Mouse (Mus musculus): ENCODE data around the gene D630045J12Rik. TPM values are rescaled to one million over a fixed set of nuclear protein-coding genes. Genes with fewer than 3 reads are reported as not detected.

D630045J12Rik gene
- polyA plus RNA-seq, 1 experiment from 2014 or later: 8.1 TPM

DNA sequence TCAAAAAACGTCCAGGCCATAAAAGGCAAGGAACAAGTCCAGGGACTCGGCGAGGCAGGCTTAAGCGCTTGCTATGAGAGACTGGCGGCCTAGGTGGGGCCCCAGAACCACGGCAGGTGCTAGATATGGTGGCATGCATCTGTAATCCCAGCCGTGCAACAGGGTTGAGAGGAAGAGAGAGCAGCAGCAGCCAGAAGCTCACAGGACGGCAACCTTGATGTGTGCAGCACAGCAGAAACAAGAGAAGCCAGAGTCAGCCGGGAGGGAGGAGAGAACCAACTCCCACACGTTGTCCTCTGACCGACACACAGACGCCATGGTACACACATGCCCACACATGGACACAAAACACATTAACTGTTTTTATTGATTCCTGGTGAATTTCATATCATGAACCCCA lies 51.0 kb downstream of the D630045J12Rik start:
- no peak for DNase-seq (ENCODE audit: low spot score)
- Histone ChIP-seq H3K36me3 (replicated peaks) (no peaks in the 10 kb centered on the region), H3K27ac (replicated peaks) (no peak overlapping the region), H3K4me3 (no peak overlapping the region), H3K9me3 (no peaks in the 10 kb centered on the region), H3K4me1 (peaks cover 57% of the 10 kb centered on the region), H3K27me3 (replicated peaks; ENCODE audit: low read depth, poor library complexity, severe bottlenecking) (peaks cover 15% of the 10 kb centered on the region; the same call in 1 of the 2 replicates)
- 85% methylated on average over 12 of the region's 12 CpGs for WGBS

DNA sequence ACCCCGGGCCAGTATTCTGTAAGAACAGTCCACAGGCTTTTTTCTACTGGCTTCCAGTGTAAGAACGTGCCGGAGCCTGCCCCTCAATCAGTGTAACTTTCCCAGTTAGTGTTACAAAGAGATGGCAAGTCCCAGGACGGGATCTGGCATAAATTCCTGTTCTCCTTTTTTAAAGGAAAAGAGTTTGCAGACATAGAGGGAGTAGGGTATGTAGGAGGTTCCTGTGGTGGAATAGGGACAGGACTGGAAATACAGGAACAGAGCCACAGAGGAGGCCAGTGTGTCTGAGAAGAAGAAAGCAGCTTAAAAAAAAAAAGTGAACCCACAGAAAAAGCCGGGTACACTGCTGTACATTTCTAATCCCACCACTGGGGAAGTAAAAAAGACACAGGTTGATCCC lies 52.3 kb downstream of the D630045J12Rik start:
- H3K27ac ChIP-seq (replicated peaks): no peak overlapping the region
- H3K4me1 ChIP-seq: peaks cover 44% of the 10 kb centered on the region
- DNase-seq (ENCODE audit: low spot score): no peak
- 72% methylated on average over 5 of the region's 5 CpGs for WGBS
- no peaks in the 10 kb centered on the region for H3K9me3 ChIP-seq
- H3K4me3 ChIP-seq: no peak overlapping the region
- peaks cover 15% of the 10 kb centered on the region; the same call in 1 of the 2 replicates for H3K27me3 ChIP-seq (replicated peaks; ENCODE audit: low read depth, poor library complexity, severe bottlenecking)
- H3K36me3 ChIP-seq (replicated peaks): peaks cover 5% of the 10 kb centered on the region

DNA sequence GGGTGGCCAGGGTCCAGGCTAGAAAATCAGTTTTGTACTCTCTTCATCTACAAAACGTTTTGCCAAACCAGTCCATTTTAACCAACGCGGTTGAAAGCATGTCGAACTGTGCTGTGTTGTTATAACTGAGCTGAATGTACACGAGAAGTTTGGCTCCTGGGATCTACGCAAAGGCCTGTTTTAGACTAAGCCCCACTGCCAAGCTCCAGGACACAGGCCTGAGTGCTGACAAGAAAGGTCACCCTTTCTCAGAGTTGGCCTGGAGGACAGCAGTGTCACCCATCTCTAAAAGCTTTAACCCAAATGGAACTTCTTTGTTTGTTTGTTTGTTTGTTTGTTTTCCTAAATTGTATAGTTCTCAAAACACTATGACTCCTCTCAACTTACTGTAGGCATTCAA lies 54.2 kb downstream of the D630045J12Rik start:
- DNase-seq (ENCODE audit: low spot score): no peak
- H3K4me3 ChIP-seq: no peak overlapping the region
- H3K4me1 ChIP-seq: peaks cover 25% of the 10 kb centered on the region
- no peak overlapping the region for H3K27ac ChIP-seq (replicated peaks)
- no peaks in the 10 kb centered on the region for H3K9me3 ChIP-seq
- H3K36me3 ChIP-seq (replicated peaks): peaks cover 24% of the 10 kb centered on the region
- H3K27me3 ChIP-seq (replicated peaks; ENCODE audit: low read depth, poor library complexity, severe bottlenecking): no peaks in the 10 kb centered on the region
- WGBS: 89% methylated on average over 6 of the region's 6 CpGs

DNA sequence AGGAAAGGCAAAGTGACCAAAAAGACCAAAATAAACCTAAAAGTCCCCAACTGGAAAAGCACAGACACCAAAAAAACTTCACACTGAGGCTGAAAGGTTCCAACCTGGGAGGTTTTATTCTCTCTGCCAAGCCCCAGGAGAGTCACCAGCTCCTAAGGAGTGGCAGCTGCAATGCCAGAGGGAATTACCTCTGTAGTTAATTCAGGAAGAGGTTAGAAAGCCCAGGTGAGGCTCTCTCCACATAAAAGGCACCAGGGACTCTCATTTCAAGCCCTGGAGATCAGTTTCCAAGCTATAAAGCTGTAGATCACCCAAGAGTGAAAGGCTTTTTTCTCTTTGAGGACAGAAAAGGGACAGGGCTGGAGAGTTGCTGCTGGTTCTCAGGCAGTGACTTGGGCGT lies 55.1 kb downstream of the D630045J12Rik start:
- H3K4me1 ChIP-seq: peaks cover 16% of the 10 kb centered on the region
- no peaks in the 10 kb centered on the region for H3K27me3 ChIP-seq (replicated peaks; ENCODE audit: low read depth, poor library complexity, severe bottlenecking)
- 90% methylated on average over 1 of the region's 1 CpGs for WGBS
- H3K4me3 ChIP-seq: no peak overlapping the region
- H3K36me3 ChIP-seq (replicated peaks): peaks cover 33% of the 10 kb centered on the region
- DNase-seq (ENCODE audit: low spot score): no peak
- H3K27ac ChIP-seq (replicated peaks): no peak overlapping the region; the same call in 1 of the 2 replicates
- H3K9me3 ChIP-seq: no peaks in the 10 kb centered on the region

DNA sequence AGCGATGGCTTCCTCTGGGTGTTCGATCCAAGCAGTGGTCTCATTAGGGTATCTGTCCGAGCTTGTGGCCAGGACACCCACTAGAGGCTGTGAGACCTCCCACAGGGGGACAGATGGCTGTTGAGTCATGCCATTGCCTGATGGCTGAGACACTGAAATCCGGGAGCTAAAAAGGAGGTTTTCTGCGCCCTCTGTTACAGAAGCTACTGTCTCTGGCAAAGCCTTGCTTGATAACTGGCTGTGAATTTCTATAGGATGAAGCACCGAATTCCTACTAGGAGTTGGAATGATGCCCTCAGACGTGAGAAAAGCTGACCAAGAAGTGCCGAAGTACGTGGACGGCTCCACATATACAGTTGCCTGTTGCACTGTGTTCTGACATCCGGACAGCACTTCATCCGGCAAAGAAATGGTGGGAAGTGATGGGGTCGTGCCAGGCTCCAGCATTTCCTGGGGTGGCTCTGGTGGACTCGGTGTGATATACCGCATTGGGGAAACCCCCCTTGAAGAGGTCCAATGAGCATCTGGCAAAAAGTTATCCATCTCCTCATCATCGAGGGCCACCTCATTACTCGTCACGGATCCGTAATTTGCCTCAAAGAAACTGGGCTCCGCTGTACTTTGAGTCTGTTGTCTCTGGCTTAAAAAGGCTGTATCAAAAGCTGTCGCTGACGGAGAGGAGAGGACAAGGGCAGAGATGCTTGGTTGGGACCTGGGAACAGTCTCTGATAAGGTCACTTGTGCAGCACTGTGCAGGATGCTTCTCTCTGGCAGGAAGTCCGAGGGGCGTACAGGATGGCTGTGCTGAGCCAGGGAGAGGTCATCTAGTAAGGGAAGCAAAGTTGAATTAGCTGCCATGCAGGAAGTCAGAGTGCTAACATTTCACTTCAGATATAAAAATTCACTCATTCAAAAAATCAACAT lies 57.3 kb downstream of the D630045J12Rik start:
- 93% methylated on average over 24 of the region's 24 CpGs for WGBS
- H3K27ac ChIP-seq (replicated peaks): no peak overlapping the region
- no peak overlapping the region for H3K4me3 ChIP-seq
- no peaks in the 10 kb centered on the region for H3K9me3 ChIP-seq
- H3K27me3 ChIP-seq (replicated peaks; ENCODE audit: low read depth, poor library complexity, severe bottlenecking): no peaks in the 10 kb centered on the region
- no peak for DNase-seq (ENCODE audit: low spot score)
- H3K36me3 ChIP-seq (replicated peaks): peaks cover 50% of the 10 kb centered on the region
- H3K4me1 ChIP-seq: peaks cover 6% of the 10 kb centered on the region

DNA sequence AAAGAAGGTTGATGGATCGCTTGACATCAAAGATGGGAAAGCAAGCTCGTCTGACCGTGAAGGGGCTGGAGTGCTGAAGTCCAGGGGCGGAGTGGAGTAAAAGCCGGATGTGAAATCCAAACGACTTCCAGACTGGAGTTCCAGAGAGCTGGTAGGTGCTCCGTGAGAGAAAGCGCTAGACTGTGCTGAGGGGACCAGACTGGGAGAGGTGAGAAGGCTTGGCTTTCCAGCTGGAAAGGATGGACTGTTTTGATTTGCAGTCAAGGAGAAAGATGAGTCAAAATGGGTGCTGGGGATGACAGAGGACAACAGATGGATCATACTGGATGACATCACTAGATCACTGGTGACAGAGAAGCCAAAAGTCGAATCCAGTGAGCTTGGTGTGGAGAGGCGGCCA lies 58.5 kb downstream of the D630045J12Rik start:
- no peak for DNase-seq (ENCODE audit: low spot score)
- WGBS: 88% methylated on average over 10 of the region's 10 CpGs
- Histone ChIP-seq H3K4me1 (peaks cover 6% of the 10 kb centered on the region), H3K27me3 (replicated peaks; ENCODE audit: low read depth, poor library complexity, severe bottlenecking) (no peaks in the 10 kb centered on the region), H3K9me3 (no peaks in the 10 kb centered on the region), H3K36me3 (replicated peaks) (peaks cover 56% of the 10 kb centered on the region), H3K4me3 (no peak overlapping the region), H3K27ac (replicated peaks) (no peak overlapping the region)

DNA sequence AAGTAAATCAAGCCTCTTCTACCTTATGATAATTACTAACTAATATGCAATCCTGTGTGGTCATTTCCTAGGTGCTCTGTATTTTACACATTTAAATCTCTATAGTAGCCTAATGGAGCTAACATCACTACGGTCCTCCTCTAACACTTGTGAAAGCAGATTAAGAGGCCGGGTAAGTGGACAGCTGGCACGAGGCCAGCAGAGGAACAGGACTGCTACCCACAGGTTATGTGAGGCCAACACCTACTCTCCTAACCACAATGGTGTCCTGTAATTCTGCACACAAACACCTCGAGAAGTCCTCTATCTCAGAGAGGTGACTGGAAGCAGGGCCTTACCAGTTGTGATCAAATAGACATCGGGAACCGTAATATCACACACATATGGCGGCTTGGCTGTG lies 59.8 kb downstream of the D630045J12Rik start:
- Histone ChIP-seq H3K36me3 (replicated peaks) (peaks cover 69% of the 10 kb centered on the region), H3K27ac (replicated peaks) (no peak overlapping the region), H3K4me1 (peaks cover 4% of the 10 kb centered on the region), H3K4me3 (no peak overlapping the region), H3K27me3 (replicated peaks; ENCODE audit: low read depth, poor library complexity, severe bottlenecking) (no peaks in the 10 kb centered on the region), H3K9me3 (no peaks in the 10 kb centered on the region)
- WGBS: 93% methylated on average over 7 of the region's 7 CpGs
- no peak for DNase-seq (ENCODE audit: low spot score)

DNA sequence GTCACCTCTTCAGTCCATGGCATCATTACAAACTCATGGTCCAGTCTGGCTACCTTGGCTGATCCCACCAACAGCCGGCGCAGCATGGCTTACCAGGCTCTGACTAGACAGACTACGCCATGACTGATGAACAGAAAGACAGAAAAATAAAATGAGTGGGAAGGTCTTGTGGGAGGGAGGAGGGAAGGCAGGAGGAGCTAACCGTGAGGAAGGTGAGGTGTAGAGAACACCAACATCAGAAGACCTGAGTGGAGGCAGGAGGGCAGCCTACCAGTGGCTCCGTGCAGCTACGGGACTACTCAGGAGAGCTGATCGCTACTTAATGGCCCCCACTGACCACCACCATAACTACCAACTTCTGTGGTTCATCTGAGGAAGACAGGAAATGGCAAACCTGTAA lies 60.9 kb downstream of the D630045J12Rik start:
- H3K4me1 ChIP-seq: no peaks in the 10 kb centered on the region
- H3K36me3 ChIP-seq (replicated peaks): peaks cover 79% of the 10 kb centered on the region
- DNase-seq (ENCODE audit: low spot score): no peak
- no peaks in the 10 kb centered on the region for H3K9me3 ChIP-seq
- no peak overlapping the region for H3K4me3 ChIP-seq
- 95% methylated on average over 7 of the region's 7 CpGs for WGBS
- no peak overlapping the region for H3K27ac ChIP-seq (replicated peaks)
- no peaks in the 10 kb centered on the region for H3K27me3 ChIP-seq (replicated peaks; ENCODE audit: low read depth, poor library complexity, severe bottlenecking)

DNA sequence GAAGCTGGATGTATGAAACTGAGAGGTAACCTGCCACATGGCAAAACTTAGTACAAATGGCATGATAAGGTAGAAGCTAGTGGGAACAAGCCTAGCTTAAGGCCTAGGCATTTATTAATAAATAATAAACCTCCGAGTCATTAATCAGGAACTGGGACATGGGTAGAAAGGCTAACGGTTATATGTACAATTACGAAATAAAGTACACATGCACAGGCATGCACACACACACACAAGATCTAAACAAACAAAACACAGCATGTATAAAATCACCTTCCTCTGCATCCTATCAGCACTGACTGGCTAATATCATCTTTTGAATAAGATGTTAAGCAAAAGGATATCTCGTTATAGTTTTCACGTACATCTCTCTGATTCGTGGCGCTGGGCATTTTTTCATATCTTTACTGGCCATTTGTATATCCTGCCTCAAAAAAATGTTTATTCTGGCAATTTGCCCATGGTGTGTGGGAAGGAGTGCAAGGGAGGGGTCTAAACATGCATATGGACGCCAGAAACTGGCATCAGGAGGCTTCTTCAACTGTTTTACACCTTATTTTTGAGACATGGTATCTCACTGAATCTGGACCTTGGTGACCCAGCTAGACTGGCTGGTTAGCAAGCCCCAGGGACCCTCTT lies 67.4 kb downstream of the D630045J12Rik start:
- no peak overlapping the region for H3K27ac ChIP-seq (replicated peaks)
- H3K4me1 ChIP-seq: peaks cover 10% of the 10 kb centered on the region
- no peak for DNase-seq (ENCODE audit: low spot score)
- H3K36me3 ChIP-seq (replicated peaks): peaks cover 89% of the 10 kb centered on the region
- no peak overlapping the region for H3K4me3 ChIP-seq
- no peaks in the 10 kb centered on the region; the same call in 1 of the 2 replicates for H3K9me3 ChIP-seq
- 94% methylated on average over 8 of the region's 8 CpGs for WGBS
- no peaks in the 10 kb centered on the region for H3K27me3 ChIP-seq (replicated peaks; ENCODE audit: low read depth, poor library complexity, severe bottlenecking)

DNA sequence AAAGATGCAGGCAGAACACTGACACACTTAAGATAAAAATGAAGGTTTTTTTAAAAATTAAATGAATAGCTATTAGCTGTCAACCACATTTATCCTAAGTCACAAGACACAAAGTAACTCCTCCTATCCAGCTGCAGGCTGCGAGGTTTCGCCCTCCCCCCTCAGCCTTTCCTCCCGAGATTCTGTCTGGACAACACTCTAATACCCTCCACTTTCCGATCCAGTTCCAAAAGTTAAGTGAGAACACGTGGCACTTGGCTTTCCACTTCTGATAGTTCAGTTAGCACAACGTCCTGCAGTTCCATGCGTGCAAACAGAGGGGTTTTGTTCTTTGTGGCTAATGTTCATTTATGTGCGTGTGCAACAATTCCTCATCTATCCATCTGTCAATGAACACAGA lies 69.0 kb downstream of the D630045J12Rik start:
- Histone ChIP-seq H3K27me3 (replicated peaks; ENCODE audit: low read depth, poor library complexity, severe bottlenecking) (no peaks in the 10 kb centered on the region), H3K36me3 (replicated peaks) (peaks cover 95% of the 10 kb centered on the region), H3K9me3 (no peaks in the 10 kb centered on the region; the same call in 1 of the 2 replicates), H3K4me3 (no peak overlapping the region), H3K27ac (replicated peaks) (no peak overlapping the region), H3K4me1 (peaks cover 15% of the 10 kb centered on the region)
- DNase-seq (ENCODE audit: low spot score): no peak
- WGBS: 70% methylated on average over 8 of the region's 8 CpGs

DNA sequence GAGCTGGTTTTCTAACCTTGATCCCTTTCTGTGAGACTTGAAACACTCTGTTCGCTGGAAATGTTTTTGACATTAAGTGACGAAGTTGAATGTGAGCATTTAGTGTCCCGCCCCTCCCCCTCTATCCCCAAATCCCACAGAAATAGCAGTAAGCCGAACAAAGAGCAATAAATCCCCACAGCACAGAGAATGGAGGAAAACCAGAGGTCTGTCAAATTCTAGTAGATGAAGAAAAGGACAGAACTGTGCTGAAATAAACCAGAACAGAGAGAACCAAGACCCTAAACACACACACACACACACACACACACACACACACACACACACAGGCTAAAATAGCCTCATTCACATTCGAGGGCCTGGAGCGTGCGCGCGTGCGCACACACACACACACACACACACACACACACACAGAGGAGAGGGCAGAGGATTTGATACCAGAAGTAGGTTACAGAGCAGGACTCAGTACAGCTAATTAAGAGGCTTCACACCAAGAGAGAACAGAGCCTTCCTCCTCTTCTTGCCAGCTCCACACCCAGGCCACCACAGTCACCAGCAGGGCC lies 72.0 kb downstream of the D630045J12Rik start:
- Histone ChIP-seq H3K4me3 (no peak overlapping the region), H3K4me1 (peaks cover 15% of the 10 kb centered on the region), H3K27me3 (replicated peaks; ENCODE audit: low read depth, poor library complexity, severe bottlenecking) (no peaks in the 10 kb centered on the region), H3K27ac (replicated peaks) (peak overlapping the region; percentile 49), H3K36me3 (replicated peaks) (peaks cover 95% of the 10 kb centered on the region), H3K9me3 (no peaks in the 10 kb centered on the region; the same call in 1 of the 2 replicates)
- 75% methylated on average over 10 of the region's 10 CpGs for WGBS
- no peak for DNase-seq (ENCODE audit: low spot score)

DNA sequence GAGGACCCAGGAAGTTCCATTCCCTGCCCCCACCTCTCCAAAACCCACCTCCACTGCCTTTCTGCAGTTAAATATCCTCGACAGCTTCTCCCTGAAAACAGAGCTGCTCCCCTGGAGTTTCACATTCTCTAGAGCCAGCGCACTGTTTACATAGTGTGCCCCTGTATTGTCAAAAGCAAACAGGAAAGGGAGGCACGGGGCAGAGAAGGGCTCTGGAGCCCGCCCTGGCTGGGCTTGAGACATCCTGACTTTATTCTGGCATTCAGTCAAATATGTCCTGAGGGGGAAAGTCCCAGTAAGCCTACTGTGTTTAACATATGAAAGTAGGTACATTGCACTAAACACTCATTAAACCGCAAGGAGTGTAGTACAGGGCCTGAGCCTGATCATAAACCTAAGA lies 73.1 kb downstream of the D630045J12Rik start:
- DNase-seq (ENCODE audit: low spot score): no peak
- Histone ChIP-seq H3K4me1 (peaks cover 15% of the 10 kb centered on the region), H3K9me3 (no peaks in the 10 kb centered on the region; the same call in 1 of the 2 replicates), H3K4me3 (no peak overlapping the region), H3K27me3 (replicated peaks; ENCODE audit: low read depth, poor library complexity, severe bottlenecking) (no peaks in the 10 kb centered on the region), H3K36me3 (replicated peaks) (peaks cover 95% of the 10 kb centered on the region), H3K27ac (replicated peaks) (0 out of 2 replicates have a peak overlapping the region, but pooled peaks have one; percentile 40)
- 44% methylated on average over 5 of the region's 5 CpGs for WGBS
